Mouse (Mus musculus) kidney, postnatal 4 days (tissue): ENCODE data around the gene Smc2.
"Not testable (repeated sequence)": the region's sequence is repeated elsewhere in the genome, so short reads cannot be mapped to it uniquely, and the experiment has no call there.

ENCODE experiments used
- DNase-seq, 2 experiments: peaks; one replicate each; pipeline ENCODE4 v3.0.0; 2021; ENCODE audit warnings: mixed read lengths in 2 of 2

Gene Smc2

DNA sequence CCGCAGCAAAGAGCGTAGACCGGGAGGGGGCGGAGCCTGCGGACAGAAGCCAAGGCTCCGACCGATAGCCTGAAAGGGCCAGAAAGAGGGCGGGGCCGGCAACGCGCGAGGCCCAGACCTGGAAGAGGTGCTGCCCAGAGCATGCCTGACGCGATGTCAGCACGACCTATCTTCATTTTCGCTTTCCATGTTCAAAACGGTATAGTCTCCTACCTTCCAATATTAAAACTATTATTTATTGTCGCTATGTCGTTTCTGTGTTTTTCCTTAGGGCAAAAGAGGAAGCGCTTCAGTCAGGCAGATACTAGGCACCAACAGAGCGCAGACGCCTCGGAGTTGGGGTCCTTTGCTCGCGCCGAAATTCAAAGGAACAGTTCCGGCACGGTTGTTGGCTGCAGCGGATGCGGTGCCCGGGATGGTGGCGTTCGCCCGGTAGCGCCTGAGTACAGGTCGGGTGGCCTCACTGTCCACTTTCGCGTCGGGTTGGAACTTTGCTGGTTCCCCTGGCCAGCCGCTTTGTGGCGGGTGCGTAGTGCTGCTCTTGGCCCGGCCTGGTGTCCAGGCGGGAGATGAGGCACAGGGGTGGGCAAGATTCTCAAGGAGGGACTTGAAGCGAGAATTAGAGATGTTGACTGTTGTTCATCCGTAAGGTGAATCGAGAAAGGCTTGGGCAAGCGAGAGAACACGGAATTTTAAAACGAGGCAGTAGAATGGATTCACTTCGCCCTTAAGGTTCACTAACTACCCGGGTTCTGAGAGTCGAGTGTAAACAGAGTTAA lies at the start of gene Smc2:
Smc2 (plus strand) TSS at position 358 of the 779 bp plus-strand sequence.
- peak; percentile 97 to 98 for DNase-seq

DNA sequence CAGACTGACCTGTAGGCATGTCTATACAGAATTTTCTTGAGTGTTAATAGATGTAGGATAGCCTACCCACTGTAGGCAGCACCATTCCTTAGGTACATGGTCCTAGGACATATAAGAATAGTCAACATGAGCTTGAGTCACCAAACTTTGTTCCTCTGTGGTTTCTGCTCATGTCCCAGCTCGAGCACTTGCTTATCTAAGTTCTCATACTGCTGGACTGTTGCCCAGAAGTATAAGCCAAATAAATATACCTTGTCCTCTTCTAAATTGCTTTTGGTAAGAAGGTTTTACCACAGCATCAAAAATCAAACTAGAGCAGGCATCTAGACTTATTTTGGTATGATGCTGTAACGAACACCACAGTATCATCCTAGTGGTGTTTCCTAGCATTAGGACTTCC lies 27.5 kb upstream of the Smc2 start:
- DNase-seq: no peak

DNA sequence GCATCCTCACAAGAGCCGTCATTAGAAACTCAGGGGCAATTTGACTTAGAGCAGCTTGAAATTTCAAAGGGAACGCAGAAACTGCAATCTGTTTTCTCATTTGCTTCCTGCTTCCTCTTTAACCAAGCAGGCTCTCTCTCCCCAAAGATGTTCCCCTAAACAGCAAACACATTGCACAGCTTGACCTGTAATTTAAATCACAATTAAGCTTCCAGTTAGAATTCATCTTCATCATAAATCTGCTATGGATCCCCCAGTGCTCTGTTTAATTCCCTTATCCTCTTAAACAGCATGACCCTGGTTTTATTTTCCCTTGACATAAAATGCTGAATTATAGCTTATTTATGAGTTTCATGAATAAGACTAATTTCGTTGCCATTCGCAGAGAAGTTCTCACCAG lies 15.4 kb upstream of the Smc2 start:
- DNase-seq: no peak

DNA sequence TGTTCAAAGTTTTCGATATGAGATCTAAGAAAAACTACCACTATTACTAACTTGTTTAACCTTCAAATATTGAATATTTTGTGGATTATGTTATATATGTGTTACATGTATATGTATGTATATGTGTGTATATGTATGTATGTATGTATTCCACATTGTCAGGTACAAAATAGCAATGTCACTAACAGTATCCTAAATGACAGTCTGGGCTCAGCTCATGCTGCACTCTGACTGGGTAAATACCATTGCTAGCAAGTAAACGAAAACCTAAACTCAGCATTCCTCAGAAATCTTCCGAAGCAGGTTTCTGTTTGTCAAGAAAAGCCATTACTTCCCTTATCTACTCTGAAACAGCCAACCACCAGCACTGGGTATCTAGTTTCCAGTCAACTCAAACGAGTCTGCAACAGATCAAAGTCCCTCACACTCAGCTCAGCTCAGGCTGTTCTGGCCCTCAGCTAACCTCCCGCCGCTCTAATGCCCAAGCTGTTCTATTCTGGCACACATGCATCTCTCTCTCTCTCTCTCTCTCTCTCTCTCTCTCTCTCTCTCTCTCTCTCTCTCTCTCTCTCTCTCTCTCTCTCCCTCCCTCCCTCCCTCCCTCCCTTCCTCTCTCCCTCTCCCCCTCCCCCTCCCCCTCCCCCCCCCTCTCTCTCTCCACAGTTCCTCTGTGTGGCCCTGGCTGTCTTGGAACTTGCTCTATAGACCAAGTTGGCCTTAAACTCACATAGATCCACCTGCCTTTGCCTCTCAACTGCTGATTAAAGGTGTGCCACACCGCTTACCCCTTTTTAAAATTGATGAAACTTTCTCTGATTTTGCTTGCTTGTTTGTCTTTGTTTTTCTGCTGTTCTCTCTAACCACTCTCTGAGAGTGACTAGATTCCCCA lies 9.5 kb upstream of the Smc2 start:
- DNase-seq: peak; percentile 51 to 62

- DNase-seq: not testable (repeated sequence)
Observed at GRCm38 (mm10) chr4:52435551-52435950, 3.5 kb upstream of the Smc2 start.

DNA sequence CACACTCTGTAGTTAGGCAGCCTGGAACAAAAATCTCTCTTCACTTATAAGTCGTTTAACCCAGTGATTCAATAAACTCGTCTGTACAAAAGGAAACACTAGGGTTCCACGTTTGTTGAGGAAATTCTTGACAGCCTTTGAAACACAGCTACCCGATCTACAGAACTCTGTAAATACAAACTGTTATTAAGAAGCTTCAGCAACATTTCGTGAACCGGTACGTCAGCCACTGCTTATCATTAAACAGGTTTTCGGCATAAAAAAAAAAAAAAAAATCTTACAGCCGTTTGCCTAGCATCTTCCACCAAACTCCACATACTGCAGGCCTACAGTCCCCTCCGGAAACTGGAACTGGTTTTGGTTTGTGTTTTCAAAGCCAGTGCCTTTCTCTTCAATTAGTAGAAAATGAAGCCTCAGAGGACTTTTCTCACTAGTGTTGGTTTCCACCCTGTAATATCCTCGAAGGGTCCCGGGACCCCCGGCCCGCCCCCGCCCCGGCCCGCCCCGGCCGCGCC lies 615 bp upstream of the Smc2 start:
- DNase-seq: no peak

GRCm38 (mm10) chr4:52459726-52460125 lies 20.7 kb downstream of the Smc2 start:
- peak in 1 of 2 experiments; percentile 10 for DNase-seq

- peak in 1 of 2 experiments; percentile 4 for DNase-seq
Observed at GRCm38 (mm10) chr4:52461321-52461720, 22.3 kb downstream of the Smc2 start.

DNA sequence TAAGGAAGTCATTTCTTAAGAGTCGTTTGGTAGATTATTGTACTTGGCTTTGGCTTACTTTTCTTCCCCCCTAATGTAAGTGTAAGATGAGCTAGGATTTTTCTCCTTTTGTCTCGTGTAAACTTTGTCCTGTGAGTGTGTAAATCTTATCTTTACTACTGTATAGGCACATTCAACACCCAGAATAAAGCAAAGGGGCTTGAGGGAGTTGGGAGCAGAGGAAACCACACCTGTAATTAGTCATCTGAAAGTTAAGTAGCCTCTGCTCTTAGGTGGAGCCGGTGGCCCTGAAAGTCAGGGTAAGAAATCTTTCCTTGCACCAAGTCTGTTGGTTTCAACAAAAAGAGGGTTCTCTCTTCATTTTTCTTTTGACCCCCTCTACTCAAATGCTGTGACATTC lies 34.4 kb downstream of the Smc2 start:
- no peak for DNase-seq

- DNase-seq: no peak
Observed at GRCm38 (mm10) chr4:52487486-52487885, 48.4 kb downstream of the Smc2 start.

DNA sequence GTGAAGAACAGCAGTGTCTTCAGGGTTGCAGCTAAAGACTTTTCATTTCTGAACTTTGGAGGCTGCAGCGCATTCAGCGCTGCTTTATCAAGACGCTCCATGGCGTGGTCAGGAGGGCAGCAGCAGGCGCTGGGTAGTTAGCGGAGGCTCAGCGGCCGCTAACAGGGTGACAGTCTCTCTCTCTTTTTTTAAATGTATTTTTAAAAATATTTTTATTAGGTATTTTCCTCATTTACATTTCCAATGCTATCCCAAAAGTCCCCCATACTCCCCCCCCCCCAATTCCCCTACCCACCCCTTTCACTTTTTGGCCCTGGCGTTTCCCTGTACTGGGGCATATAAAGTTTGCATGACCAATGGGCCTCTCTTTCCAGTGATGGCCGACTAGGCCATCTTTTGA lies 58.1 kb downstream of the Smc2 start, which contains the start of gene Vma21-ps:
Vma21-ps (minus strand) TSS at position 101 of the 400 bp plus-strand sequence.
- DNase-seq: not testable (repeated sequence)

DNA sequence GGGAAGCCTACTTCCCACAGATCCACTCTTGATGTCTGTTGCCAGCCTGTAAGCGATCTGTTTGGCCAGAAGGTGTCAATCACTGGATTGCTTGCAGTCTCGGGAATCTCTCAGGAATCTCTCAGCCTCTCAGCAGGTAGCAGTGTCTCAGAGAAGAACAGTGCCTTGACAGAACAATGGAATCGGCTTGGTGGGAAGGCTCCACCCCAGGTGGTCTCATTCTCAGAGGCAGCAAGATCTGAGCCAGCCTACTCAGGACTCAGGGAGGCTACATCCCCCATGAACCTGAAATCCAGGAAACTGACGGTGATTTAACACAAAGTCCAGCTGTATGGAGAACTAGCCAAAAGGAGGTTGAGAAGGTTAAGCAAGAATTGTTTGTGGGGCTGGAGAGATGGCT lies 78.5 kb downstream of the Smc2 start:
- DNase-seq: no peak

- DNase-seq: no peak
Observed at GRCm38 (mm10) chr4:52519301-52519700, 80.3 kb downstream of the Smc2 start.

- no peak for DNase-seq
Observed at GRCm38 (mm10) chr4:52526464-52526863, 87.4 kb downstream of the Smc2 start.

GRCm38 (mm10) chr4:52530636-52531035 lies 91.6 kb downstream of the Smc2 start:
- DNase-seq: no peak
